In the genomic region with DNA sequence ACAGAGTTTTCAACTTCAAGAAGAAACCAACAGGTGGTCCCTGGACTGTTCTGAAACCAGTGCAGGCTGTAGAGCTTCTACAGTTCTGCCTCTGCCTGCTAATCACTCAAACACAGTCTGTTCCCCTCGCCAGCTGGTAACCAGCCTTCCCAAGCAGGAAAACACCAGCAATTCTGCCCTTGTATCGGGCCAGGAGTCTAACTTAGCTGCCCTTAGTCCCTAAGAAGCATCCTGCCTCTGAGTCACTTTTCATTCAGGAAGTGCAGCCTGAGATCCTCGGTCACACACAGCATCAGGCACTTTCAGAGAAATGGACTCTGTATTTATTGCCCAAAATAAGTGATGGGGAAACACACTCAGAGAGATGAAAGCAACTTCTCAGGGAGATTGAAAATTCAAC, we compare ENCODE assay signal across 19 mouse cellular contexts.
DNase-seq lines count a peak whose midpoint lies in the region; ATAC-seq lines count a peak whose summit lies in the region.
"Had no signal": no experiment of that assay in that cellular context is flagged by ENCODE, and none has a peak within 500 bp of the region (broad histone marks: within the 10 kb centered on the region; RNA-seq: fewer than 3 reads in every experiment).

No protein-coding gene starts in this region.

- peaks cover 17% of the 10 kb centered on the region for H3K4me1 ChIP-seq in embryonic facial prominence, embryonic 13.5 days
- H3K4me1 ChIP-seq in embryonic facial prominence, embryonic 10.5 days, result peaks cover 5% of the 10 kb centered on the region; the same call in 1 of the 2 replicates
- H3K4me1 ChIP-seq in heart, embryonic 14.5 days (ENCODE audit: control insufficient read depth in 2 of 2, insufficient read depth in 2 of 2, low read length in 2 of 2), result peaks cover 5 to 20% of the 10 kb centered on the region in 2 experiments; a peak in 3 of 4 replicates

- H3K36me3 ChIP-seq in embryonic facial prominence, embryonic 13.5 days, result peaks cover 13% of the 10 kb centered on the region
- H3K36me3 ChIP-seq in embryonic facial prominence, embryonic 10.5 days (replicated peaks), result peaks cover 42% of the 10 kb centered on the region
- H3K36me3 ChIP-seq in heart, embryonic 14.5 days (ENCODE audit: control insufficient read depth, insufficient read depth, low read length), result peaks cover 5% of the 10 kb centered on the region; the same call in 1 of the 2 replicates

- no peaks in the 10 kb centered on the region for H3K9me3 ChIP-seq in embryonic facial prominence, embryonic 13.5 days
- H3K9me3 ChIP-seq in embryonic facial prominence, embryonic 10.5 days, result no peaks in the 10 kb centered on the region
- no peaks in the 10 kb centered on the region for H3K9me3 ChIP-seq in heart, embryonic 14.5 days (ENCODE audit: control insufficient read depth, low read length)
- H3K9me3 ChIP-seq: heart, embryonic 13.5 days had no signal

- H3K4me2 ChIP-seq in embryonic facial prominence, embryonic 13.5 days, result no peak overlapping the region
- no peak overlapping the region for H3K4me2 ChIP-seq in heart, embryonic 14.5 days (ENCODE audit: low read length)
- H3K4me2 ChIP-seq: heart, embryonic 13.5 days; hindbrain, embryonic 14.5 days had no signal

- no peaks in the 10 kb centered on the region for H3K27me3 ChIP-seq in embryonic facial prominence, embryonic 13.5 days
- H3K27me3 ChIP-seq in embryonic facial prominence, embryonic 10.5 days (replicated peaks; ENCODE audit: low read depth, poor library complexity, severe bottlenecking), result no peaks in the 10 kb centered on the region
- H3K27me3 ChIP-seq in heart, embryonic 14.5 days (ENCODE audit: control insufficient read depth, insufficient read depth, low read length), result no peaks in the 10 kb centered on the region
- H3K27me3 ChIP-seq: heart, embryonic 13.5 days had no signal

- DNase-seq in embryonic facial prominence, embryonic 10.5 days (ENCODE audit: low spot score), result no peak
- no peak for DNase-seq in heart, postnatal 10 days
- peak; percentile 13 for DNase-seq in testis, postnatal 14 days (ENCODE audit: low spot score)
- DNase-seq in testis, postnatal 10 days (ENCODE audit: low spot score), result no peak
- DNase-seq in thymus, postnatal 0 days (ENCODE audit: low spot score), result no peak
- DNase-seq in cerebellum, adult 9-10 months, result no peak
- DNase-seq: adrenal gland, postnatal 14 days; cerebellum, adult 18-20 months; cerebellum, postnatal 36 days; gastrocnemius, postnatal 10 days; liver, postnatal 0 days; right cerebral cortex, postnatal 14 days; spleen, adult 18-20 months; thymus, postnatal 14 days had no signal

- no peak overlapping the region for H3K9ac ChIP-seq in embryonic facial prominence, embryonic 13.5 days
- H3K9ac ChIP-seq in heart, embryonic 14.5 days (ENCODE audit: low read length), result no peak overlapping the region
- H3K9ac ChIP-seq: hindbrain, embryonic 14.5 days; liver, postnatal 0 days had no signal

- peak overlapping the region; percentile 55; the same call in 1 of the 2 replicates for H3K27ac ChIP-seq in embryonic facial prominence, embryonic 13.5 days
- H3K27ac ChIP-seq in embryonic facial prominence, embryonic 10.5 days (replicated peaks), result no peak overlapping the region
- H3K27ac ChIP-seq in heart, embryonic 14.5 days (replicated peaks in 1 of 2; ENCODE audit: control insufficient read depth in 1 of 2, insufficient read depth in 1 of 2, low read depth in 2 of 2, low read length in 2 of 2), result peak overlapping the region; percentile 12 to 36; a peak in 2 of 4 replicates
- H3K27ac ChIP-seq: heart, embryonic 13.5 days; hindbrain, embryonic 14.5 days had no signal

- 71% methylated on average over 3 of the region's 3 CpGs for WGBS in embryonic facial prominence, embryonic 13.5 days
- 82% methylated on average over 3 of the region's 3 CpGs for WGBS in embryonic facial prominence, embryonic 10.5 days
- WGBS in heart, embryonic 14.5 days, result 67% methylated on average over 3 of the region's 3 CpGs

- ATAC-seq in embryonic facial prominence, embryonic 13.5 days (ENCODE audit: insufficient number of reproducible peaks, insufficient read depth, low FRiP score, low TSS enrichment, low read depth), result no peak
- ATAC-seq in heart, embryonic 14.5 days (ENCODE audit: insufficient number of reproducible peaks, insufficient read depth, low FRiP score, low read depth), result no peak
- ATAC-seq: CD4-positive, CD25-positive, alpha-beta regulatory T cell, adult 4 months; liver, postnatal 0 days had no signal

- intact Hi-C loops in heart, postnatal 10 days (cut with DNase I), result no loop called here

- no peak overlapping the region for H3K4me3 ChIP-seq in embryonic facial prominence, embryonic 13.5 days
- no peak overlapping the region for H3K4me3 ChIP-seq in embryonic facial prominence, embryonic 10.5 days
- H3K4me3 ChIP-seq in heart, embryonic 14.5 days (ENCODE audit: control insufficient read depth in 1 of 2, insufficient read depth in 1 of 2, low read depth in 1 of 2, low read length in 2 of 2), result no peak overlapping the region
- H3K4me3 ChIP-seq: heart, embryonic 13.5 days had no signal
